Mouse (Mus musculus) testis, postnatal 14 days (tissue): ENCODE results near the gene Eif4g3.

Experiments used
- DNase-seq: peaks from one replicate; pipeline ENCODE4 v3.0.0; 2021; ENCODE audit warnings: low spot score

Gene Eif4g3

DNA sequence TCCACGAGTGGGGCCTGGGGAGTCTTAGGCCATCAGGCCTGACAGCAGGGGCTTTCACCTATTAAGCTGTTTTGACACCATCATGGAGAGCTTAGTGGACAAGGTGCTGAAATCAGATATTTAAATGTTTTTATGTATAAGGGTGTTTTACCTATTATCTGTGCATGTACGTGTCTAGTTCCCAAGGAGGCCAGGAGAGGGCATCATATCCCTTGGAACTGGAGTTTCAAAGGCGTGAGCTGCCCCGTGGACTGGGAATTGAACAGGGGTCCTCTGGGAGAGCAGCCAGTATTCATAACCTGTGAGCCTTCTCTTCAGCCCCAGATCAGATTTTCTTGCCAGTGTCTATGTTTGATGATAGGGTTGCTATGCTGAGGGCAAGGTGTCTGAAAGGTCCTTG is 2.4 kb upstream of the Eif4g3 start:
- DNase-seq, result no peak

DNA sequence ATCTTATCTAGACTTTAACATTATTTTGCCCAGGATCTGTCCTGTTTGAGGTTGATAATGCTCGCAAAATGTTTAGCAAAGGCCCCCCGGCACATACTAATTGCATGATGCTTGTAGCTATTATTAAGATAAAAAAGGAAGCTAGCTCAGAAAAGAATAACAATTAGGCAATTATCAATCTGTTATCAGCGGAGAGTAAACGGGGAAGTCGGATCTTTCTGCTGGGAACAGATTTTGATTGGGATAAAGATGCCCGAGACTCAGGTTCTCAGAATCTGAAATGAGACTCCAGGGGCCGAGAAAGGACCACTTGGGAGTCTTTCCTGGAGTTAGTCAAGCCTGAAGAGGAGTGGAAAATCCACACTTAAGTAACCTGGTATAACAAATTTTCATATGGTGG is 1.6 kb upstream of the Eif4g3 start:
- DNase-seq, result no peak

- DNase-seq, result peak; percentile 97
Measured at GRCm38 (mm10) chr4:137993291-137993758, 503 bp downstream of the Eif4g3 start.

- peak; percentile 55 for DNase-seq
Measured at GRCm38 (mm10) chr4:137993821-137994561, 1.2 kb downstream of the Eif4g3 start.

DNA sequence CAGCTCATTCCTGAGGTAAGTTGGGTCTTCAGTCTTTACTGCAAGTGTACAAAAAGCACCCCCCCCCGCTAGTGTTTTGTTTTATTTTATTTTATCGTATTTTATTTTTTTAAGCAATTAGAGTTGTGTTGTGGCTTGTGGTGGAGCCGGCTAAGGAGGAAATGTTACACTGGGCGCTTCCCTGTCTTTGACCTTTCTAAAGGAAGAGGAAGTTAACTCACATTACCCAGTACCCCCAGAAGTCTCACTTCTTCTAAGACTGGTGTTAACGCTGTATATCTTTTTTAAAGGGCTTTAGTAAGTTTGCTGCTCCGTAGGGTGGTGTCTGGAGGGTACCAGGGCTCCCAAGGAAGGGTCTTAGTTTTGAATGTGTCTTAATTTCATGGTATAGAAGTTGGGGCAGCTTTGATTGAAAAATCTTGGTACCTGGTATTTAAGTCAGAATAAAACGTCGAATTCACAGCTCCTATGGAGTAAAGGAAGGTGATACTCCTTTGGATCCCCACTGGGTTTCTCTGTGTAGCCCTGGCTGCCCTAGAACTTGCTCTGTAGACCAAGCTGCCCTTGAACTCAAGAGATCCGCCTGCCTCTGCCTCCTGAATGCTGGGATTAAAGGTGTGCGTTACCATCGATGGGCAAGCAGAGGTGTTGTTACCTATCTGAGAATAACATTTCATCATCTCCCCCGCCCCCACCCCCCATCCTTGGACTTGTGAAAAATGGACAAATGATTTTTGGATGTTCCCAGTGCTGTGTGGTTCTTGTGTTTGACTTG is 1.9 kb downstream of the Eif4g3 start:
- no peak for DNase-seq

- no peak for DNase-seq
Measured at GRCm38 (mm10) chr4:137995399-137995798, 2.6 kb downstream of the Eif4g3 start.

DNA sequence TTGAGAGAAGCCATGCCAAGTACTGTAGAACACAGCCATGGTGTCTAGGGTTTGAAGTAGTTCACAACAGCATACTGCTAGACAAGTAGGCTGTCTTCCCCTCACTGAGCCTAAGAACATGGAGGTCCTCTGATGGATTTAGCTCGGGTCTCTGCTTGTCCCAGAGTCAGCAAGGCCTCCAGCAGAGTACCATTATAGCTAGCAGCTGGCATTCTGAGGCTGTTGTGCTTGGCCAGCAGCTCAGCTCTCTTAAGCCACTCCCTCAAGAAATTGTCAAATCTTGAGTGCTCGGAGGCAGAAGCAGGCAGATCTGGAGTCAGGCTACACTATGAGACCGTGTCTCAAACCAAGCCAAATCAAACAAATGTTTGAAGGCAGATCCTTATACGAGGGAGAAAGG is 5.4 kb downstream of the Eif4g3 start:
- DNase-seq, result no peak

DNA sequence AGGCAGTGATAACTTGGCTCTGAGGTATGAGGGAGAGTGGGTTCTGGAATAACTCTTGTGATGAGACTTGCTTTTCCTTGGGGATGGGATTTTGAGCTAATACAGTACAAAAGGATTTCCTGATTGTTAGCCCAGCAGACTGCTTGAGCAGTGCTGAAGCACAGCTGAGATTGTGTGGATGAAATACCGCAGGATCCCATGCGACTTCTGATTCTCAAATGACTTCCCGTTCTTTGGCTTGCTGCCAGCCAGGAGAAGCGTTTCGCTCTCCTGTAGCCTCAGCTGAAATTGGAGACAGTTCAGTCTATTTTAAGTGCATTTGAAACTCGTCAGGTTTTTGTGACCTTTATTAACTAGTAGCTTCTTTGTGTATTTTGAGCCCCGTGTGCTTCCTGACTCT is 7.9 kb downstream of the Eif4g3 start:
- DNase-seq, result no peak

DNA sequence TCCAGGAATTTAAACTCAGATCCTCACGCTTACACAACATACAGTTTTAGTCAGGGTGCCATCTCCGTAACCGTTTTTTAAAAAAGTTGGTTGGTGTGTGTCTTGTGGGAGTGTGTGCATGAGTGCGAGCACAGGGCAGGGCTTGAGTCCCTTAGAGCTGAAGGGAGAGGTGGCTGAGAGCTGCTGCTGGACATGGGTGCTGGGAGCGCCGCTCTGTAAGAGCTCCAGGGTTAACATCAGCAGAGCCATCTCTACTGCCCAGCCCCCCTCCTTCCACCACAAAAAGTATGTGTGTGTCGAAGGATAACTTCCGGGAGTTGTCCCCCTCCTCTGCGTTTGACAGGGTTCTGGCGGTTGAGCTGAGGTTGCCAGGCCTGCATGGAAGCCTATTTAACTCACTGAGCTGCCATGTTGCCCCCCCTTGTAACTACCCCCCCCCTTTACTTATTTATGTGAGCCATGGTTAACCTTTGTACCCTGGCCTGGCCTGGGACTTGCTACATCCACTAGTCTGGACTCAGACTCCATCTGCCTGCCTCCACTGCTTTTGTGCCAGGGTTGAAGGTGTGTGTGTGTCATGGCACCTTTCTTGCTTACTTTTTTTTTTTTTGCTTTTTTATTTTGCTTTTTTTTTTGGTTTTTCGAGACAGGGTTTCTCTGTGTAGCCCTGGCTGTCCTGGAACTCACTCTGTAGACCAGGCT is 11.2 kb downstream of the Eif4g3 start:
- no peak for DNase-seq

GRCm38 (mm10) chr4:138005781-138006180 is 13.0 kb downstream of the Eif4g3 start:
- DNase-seq, result no peak

GRCm38 (mm10) chr4:138006951-138007613 is 14.3 kb downstream of the Eif4g3 start:
- no peak for DNase-seq

DNA sequence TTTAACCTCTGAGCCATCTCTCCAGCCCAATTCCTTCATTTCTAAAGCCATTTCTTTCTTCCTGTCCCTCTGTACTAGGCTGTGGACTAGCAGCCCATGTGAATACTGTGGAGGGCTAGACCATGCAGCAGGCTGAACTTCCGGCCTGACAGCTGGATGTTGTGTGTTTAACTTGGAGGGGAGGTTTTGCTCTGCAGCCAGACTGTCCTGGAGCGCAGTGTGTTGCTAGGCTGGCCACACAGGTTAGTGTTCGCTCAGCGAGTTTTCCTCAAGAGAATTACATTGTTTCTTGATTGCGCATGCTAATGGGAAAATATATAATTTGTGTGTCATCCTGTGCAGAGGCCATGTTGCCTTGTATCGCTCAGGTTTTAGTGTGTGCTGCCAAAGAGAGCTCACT is 15.8 kb downstream of the Eif4g3 start:
- DNase-seq, result no peak

GRCm38 (mm10) chr4:138009786-138010502 is 17.1 kb downstream of the Eif4g3 start:
- no peak for DNase-seq

- no peak for DNase-seq
Measured at GRCm38 (mm10) chr4:138013723-138014479, 21.1 kb downstream of the Eif4g3 start.

DNA sequence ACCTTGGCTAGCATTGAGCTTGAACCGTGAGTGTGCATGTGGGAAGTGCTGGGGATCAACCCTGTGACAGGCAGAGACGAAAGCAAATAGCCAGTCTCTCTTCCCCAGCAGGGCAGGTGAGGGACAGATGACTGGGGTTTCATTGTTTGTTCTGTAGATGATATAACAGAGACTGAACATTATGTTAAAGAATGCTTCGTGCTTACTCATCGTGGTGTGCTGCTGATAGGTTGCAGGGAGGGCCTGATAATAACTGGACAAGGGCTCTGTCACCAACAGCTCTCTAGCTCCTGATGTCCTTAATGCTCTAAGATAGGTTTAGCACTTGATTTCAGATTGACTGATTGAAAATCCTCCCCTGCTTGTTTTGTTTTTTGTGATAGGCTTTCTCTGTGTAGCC is 23.1 kb downstream of the Eif4g3 start:
- no peak for DNase-seq

DNA sequence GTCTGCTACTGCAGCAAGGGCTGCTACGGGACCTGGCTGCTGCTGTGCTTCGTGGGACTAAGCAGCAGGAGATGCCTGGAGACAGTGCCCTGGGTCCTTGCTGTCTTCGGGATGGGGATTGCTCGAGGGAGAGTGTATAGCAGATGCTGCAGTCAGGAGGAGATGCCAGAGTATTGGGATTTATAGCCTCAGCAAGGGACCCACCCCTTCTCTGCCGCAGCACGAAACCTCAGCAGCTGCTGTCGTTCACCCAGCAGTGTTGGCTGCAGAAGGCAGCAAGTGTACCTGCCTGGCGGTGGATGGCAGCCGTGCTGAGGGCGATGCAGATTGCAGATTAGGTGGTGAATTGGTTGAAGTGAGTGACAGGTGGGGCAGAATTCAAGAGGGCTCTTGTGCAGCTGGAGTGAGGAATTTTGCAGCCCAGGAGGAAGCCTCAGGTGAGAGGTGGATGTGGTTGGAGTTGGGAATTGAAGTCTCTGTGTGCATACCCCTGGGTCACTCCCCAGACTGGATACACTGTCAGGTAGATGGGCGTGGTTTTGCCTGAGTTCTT is 24.3 kb downstream of the Eif4g3 start:
- no peak for DNase-seq

DNA sequence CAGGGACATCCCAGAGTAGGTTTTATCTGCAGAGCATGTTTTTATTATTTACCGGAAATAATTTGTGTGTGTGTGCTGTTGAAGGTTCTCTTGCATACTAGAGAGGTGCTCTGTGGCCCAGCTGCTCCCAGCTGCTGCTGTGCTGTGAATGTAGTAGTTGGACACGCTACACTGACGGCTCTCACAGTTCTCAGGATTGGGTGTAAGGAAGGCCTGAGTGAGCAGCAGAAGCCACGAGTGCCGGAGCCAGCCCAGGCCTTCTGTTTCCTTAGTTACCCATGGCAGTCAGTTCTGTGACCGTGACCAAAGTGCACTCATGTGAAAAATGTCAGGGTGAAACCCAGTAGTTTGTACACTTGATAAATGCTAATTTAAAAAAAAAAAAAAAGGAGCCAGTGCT is 25.2 kb downstream of the Eif4g3 start:
- peak; percentile 41 for DNase-seq

- DNase-seq, result no peak
Measured at GRCm38 (mm10) chr4:138020231-138020630, 27.4 kb downstream of the Eif4g3 start.

- no peak for DNase-seq
Measured at GRCm38 (mm10) chr4:138021651-138022050, 28.8 kb downstream of the Eif4g3 start.

DNA sequence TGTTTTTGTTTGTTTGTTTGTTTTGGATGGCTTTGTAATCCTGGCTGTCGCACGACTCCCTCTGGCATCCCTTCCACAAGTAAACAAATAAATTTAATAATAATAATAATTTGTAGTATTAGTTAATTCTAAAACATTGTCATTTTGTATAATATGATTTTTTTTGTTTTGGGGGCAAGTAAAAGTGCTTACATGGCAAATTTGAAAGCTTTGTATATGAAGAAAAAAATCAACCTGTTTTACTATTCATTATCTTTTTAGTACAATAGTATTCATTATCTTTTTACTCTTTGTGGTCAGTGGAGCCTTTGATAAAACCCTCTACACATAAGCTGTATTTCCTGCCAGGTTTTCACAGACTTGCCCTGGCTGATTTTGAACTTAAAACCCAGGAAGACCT is 29.9 kb downstream of the Eif4g3 start:
- no peak for DNase-seq
